Mouse (Mus musculus) CD4-positive naive resting alpha-beta T cell, adult 76 days (primary cell): ENCODE measurements around the gene Rpl24. TPM values are rescaled to one million over a fixed set of nuclear protein-coding genes. Genes with fewer than 3 reads are reported as not detected.

ENCODE experiments used
- total RNA-seq: library from RNA; stranded (reverse); gene quantifications from one replicate; pipeline ENCODE4 v1.2.4, GENCODE M21; 2023

Gene Rpl24
- total RNA-seq = 945 TPM

GRCm38 (mm10) chr16:55966212-55966871 lies at the start of gene Rpl24:
TSS of gene Rpl24 (plus strand) at chr16:55966275.

GRCm38 (mm10) chr16:55934453-55935037 lies 31.5 kb upstream of the Rpl24 start, which contains the start of gene Cep97:
TSS of gene Cep97 (minus strand) at chr16:55934855.

DNA sequence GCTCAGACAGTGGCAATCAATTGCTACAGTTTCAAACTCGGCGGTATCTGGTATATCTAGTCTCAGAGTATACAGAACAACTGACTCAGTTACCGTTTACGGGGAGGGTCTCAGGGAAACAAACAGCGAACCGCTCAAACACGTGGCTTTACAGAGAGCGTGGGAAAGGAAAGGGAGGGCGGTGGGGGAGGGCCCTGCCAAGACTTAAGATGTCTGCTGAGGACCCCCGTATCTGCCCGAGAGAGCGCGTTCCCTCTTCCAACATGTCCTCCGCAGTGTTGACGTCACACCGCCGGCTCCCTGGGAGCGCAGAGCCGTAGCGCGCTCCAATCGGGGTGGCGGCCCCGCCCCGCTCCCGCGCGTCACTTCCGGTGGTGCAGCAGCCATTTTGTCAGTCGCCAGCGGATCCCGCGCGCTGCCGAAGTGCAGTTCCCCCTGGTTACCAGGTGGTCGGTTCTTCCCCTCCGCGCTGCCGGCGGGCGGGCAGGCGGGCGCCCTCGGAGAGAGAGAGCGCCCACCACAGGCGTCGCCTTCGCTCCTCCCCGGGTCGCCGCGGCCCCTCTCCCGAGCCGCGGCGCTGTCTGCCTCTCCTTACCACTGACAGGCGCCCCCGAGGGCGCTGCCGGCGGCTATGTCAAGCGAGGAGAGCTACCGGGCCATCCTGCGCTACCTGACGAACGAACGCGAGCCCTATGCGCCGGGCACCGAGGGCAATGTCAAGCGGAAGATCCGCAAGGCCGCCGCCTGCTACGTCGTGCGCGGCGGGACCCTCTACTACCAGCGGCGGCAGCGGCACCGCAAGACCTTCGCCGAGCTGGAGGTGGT lies 7.6 kb downstream of the Rpl24 start, which contains the start of gene Zbtb11:
TSS of gene Zbtb11 (plus strand) at position 453 of the 825 bp plus-strand sequence.

Other genes with a start within 250 kb of the Rpl24 start
- 96.5 TPM for gene Nfkbiz, start 127.4 kb upstream of the Rpl24 start, total RNA-seq
- 28.7 TPM for gene Nxpe3, start 71.0 kb upstream of the Rpl24 start, total RNA-seq
- 81.1 TPM for gene Cep97, start 31.4 kb upstream of the Rpl24 start, total RNA-seq
- 78.0 TPM for gene Zbtb11, start 7.6 kb downstream of the Rpl24 start, total RNA-seq
- gene Pcnp, start 63.5 kb downstream of the Rpl24 start, total RNA-seq = 129 TPM
- gene Trmt10c, start 71.5 kb downstream of the Rpl24 start, total RNA-seq = 15.8 TPM
- 78.4 TPM for gene Senp7, start 82.1 kb downstream of the Rpl24 start, total RNA-seq
- gene Impg2, start 238.0 kb downstream of the Rpl24 start, total RNA-seq = 4.0 TPM